Mouse (Mus musculus) brain, adult 2 months (tissue): ENCODE measurements around the gene Wbp1l.
"Not testable (repeated sequence)": the region's sequence is repeated elsewhere in the genome, so short reads cannot be mapped to it uniquely, and the experiment has no call there.

ENCODE experiments used
- DNase-seq: peaks from one replicate; pipeline ENCODE4 v3.0.0; 2011; ENCODE audit warnings: low read depth, low spot score

Gene Wbp1l

GRCm38 (mm10) chr19:46598720-46599252 is at the start of gene Wbp1l:
Gene Wbp1l (plus strand): TSS chr19:46599084.
- DNase-seq: peak; percentile 100

DNA sequence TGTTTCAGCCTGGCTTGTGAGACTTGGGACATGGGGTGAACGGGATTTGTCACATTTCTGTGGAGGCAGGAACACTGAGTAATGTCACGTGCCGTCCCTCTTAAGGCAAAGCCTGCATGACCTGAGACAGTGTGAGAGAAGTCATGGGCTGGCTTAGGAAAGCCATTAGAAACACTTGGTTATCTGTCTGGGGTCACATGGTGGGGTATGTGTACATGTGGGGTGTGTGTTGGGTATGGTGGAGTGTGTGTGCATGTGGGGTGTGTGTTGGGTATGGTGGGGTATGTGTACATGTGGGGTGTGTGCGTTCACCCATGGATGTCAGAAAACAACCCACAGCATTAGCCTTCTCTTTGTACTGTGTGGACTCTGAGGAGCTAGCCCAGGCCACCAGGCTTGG is 48.5 kb upstream of the Wbp1l start:
- no peak for DNase-seq

DNA sequence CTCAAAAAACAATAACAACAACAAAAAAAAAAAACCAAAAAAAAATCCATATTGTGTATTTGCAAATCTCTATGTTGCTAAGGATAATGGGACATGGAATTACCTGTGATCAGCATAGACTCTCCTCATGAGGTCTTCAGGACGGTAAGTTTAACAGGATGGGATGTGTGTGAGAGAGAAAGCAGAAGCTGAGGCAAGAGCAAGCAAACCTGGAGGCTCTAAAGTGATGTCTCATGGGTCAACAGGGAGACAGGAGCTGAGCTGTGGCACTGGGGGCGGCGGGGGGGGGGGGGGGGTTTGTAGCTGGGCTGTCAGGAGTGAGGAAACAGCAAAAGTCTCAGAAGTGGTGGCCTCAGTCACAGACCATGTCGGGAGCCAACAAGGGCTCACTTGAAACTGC is 46.4 kb upstream of the Wbp1l start:
- no peak for DNase-seq

GRCm38 (mm10) chr19:46553541-46553955 is 45.3 kb upstream of the Wbp1l start:
- peak; percentile 70 for DNase-seq

GRCm38 (mm10) chr19:46558009-46558408 is 40.9 kb upstream of the Wbp1l start:
- peak; percentile 31 for DNase-seq

- peak; percentile 81 for DNase-seq
Measured at GRCm38 (mm10) chr19:46558631-46559030, 40.3 kb upstream of the Wbp1l start.

- DNase-seq: peak; percentile 87
Measured at GRCm38 (mm10) chr19:46562132-46562531, 36.8 kb upstream of the Wbp1l start.

DNA sequence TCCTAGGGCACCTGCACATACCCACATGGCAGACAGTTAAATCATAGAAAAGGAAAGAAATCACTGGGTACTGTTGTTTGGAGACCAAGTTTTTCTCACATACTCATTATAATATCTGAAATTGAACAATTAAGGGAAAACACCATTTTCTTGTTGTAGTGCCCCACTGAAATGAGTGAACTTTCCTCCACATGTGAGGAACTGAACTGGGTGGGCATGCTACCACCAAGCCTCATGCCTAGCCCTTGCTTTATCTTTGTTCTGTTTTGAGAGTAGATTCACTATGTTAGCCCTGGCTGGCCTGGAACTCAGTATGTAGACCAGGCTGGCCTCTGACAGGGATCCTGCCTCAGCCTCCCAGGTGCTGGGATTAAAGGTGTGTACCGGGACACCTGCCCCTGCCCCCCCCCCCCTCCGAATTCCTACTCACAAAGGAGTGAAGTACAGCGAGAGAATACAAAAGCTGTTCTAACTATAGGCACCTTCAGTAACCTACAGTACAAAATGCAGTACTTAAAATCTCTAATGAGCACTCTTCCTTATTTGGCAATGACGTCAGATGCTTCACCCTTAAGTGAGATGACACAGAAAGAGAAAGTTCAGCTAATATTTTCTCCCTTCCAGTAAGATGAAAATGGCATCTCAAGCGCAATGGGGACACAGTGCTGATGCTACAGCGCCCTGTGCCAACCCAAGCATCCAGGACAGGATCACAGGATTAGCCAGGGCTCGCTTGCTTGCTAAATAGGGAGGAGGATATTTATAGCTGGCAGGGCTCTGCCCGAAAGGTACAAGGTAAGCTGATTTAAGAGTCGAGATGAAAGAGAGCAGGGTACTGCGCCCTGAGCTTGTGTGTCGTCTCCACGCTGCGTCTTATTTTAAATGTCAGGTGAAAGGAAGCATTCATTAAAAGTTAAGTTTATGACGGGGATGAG is 36.0 kb upstream of the Wbp1l start:
- peak; percentile 89 for DNase-seq

DNA sequence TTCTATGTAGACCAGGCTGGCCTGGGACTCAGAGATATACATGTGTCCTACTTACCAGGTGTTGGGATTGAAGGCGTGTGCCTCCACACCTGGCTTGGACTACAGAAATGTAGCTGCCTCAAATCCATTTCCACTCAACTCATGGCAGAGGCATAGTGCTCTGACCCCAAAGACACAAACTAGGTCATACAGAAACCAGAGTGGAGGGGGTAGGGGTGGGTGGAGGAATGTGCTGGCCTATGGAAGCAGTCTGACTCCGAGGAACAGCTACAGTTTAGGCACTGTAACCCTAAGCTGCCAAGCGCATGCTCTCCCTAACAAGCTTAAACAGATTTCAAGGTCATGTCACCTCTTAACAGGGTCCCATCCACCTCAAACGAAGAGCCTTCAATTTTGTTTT is 35.3 kb upstream of the Wbp1l start:
- DNase-seq: peak; percentile 24

GRCm38 (mm10) chr19:46564043-46564462 is 34.8 kb upstream of the Wbp1l start:
- DNase-seq: no peak

GRCm38 (mm10) chr19:46571211-46571877 is 27.5 kb upstream of the Wbp1l start:
- DNase-seq: not testable (repeated sequence)

DNA sequence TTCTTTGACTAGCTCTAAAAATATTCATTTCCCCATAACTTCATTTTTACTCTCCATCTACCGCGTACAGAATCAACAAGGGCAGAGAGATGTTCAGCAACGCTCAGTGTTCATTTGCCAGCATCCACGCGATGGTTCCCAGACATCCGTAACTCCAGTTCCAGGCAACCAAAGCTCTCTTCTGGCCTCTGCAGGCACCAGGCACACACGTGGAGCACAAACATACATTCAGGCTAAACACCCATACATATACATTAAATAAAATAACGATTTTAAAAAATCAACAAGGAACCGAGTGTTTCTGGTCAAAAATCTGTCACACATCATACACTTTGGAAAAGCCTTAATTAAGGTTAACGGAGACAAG is 27.0 kb upstream of the Wbp1l start:
- peak; percentile 50 for DNase-seq

DNA sequence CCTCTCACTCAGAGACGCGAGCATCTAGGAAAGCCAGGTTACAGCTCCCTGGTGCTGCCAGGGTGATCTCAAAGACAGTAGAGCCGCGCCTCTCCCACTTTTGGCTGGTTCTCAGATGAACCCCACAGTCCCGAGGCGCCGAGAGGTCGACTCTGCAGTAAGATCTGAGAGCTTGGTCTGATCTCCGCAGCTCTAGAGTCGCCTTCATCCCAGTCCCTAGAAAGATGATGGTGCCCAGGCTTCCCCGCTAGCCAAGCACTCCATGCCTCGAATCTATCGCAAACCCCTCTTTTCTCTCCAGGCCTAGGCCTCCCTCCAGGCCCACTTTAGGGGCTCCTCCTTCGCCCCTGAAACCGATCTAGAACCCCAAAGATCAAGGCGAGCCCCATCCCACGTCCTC is 26.3 kb upstream of the Wbp1l start:
- DNase-seq: no peak

- peak; percentile 98 for DNase-seq
Measured at GRCm38 (mm10) chr19:46572951-46573937, 25.6 kb upstream of the Wbp1l start, which contains the start of the genes Arl3 and Sfxn2. Gene Arl3 (minus strand): TSS chr19:46573198. Gene Sfxn2 (plus strand): TSS chr19:46573365.

GRCm38 (mm10) chr19:46573990-46574389 is 24.9 kb upstream of the Wbp1l start:
- DNase-seq: no peak

DNA sequence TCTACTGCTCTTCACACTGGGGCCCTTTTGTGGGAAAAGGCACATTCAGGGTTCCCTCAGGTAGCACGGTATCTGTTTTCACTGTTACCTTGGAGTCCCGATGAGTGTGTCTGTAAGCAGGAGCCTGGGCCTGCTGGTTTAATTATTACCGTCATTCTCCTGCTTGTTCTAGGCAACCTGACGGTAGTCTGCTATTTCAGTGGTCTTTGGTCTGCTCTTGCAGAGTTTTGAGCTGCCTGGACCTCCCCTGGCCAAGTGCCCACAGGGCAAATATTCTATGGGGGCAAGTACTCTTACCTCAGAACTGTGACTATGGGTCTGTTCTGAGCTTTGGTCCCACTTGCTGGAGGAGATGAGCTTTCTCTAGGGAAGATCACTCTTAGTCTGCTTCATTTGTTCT is 23.7 kb upstream of the Wbp1l start:
- DNase-seq: no peak

DNA sequence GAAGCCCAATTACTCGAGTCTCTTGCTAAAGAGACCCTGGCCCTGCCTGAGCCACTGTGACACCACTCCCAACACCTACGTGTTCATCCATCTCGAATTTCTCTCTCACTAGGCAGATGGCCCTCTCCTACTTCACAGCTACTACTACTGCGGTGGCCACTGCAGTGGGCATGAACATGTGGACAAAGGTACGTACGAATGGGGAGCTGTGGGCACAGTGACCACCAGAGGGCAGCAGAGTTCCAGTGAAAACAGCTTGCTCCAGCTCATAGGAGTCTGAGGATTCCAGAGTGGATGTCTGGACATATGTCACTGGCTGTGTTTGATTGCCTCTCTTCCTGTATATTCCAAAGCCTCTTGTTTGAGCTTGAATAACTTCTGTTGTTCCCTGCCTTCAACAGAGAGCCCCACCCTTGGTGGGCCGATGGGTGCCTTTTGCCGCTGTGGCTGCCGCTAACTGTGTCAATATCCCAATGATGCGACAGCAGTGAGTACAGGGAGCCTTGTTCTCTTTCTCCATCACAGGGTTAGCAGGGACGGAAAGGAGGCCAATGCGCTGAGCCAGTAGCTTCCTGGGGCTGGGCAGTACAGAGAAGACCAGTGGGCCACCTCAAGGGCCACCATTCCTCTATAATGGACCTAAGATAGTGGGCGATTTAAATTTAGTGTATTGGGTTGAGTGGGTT is 10.9 kb upstream of the Wbp1l start:
- peak; percentile 94 for DNase-seq

DNA sequence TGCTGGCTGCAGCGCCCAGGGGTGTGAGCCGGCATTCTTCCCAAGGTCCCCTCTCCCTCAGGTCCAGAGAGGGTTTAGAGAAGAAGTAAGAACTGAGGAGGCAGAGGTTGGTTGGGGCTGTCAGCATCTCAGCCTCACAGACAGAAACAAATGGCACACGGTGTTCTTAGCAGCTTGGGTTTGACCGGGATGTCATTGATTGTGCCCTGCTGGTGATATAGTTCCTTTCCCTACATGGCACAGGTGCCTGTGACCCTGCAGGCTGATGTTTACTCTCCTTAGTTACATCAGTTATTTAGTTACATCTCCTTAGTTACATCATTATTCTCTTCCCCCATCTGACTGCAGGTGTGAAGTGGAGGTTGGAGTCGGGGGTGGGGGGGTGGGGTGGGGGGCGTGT is 7.3 kb upstream of the Wbp1l start:
- DNase-seq: no peak

DNA sequence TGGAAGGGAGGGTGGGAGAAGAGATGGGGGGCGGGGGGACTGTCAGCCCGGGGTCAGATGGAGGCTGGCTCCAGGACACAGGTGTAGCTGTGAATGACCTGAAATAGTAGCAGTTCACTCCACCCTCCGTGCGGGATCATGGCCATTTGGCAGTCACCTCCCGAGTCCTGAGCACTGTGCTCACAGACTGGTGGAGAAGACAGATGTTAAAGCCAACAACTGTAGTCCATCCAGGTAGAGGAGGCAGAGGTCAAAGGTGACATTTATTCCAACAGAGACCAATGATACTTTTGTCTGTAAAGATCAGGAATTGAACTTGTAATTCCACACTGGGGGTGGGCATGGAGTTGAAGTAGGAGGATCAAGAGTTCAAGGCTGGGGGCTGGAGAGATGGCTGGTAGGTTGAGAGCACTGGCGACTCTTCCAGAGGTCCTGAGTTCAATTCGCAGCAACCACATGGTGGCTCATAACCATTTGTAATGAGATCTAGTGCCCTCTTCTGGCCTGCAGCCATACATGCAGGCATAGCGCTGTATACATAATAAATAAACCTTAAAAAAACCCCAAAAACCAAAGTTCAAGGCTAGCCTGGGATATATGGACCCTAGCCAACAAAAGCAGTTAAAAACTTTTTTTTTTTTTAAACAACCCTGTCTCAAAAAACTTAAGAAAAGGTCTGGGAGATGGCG is 6.0 kb upstream of the Wbp1l start:
- no peak for DNase-seq

DNA sequence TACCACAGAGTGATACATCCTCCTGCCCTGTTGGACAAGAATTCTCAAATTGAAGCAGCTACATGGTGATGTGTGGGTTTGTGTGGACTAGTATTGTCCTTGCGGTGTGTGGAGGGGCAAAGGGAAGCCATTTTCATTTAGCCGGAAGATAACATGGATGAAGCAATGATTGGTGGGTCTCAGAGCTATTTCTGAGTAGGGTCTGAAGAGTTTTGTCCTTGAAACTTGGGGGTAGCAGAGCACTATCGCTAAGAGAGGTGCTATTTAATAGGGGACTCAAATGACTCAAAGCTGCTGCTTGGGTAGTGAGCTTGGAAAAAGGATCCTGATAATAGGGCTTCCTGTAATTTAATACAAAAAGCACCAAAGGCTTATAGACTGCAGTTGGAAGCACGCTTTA is 697 bp upstream of the Wbp1l start:
- DNase-seq: no peak
